Mouse (Mus musculus): ENCODE measurements around the gene Prkn. TPM values are rescaled to one million over a fixed set of nuclear protein-coding genes. Genes with fewer than 3 reads are reported as not detected.
A peak's percentile ranks its signal among the peaks of the same experiment; 100 is the strongest.

The Prkn gene
- polyA plus RNA-seq, 1 experiment from 2014 or later = 2.4 TPM

GRCm38 (mm10) chr17:11903001-11903400 lies 1062.8 kb downstream of the Prkn start:
- no peak overlapping the region for H3K9ac ChIP-seq
- H3K4me1 ChIP-seq = no peaks in the 10 kb centered on the region
- no peak for ATAC-seq (ENCODE audit: low FRiP score)
- WGBS = 47% methylated on average over 6 of the region's 6 CpGs
- no peak overlapping the region for H3K27ac ChIP-seq
- no peaks in the 10 kb centered on the region for H3K9me3 ChIP-seq (replicated peaks)
- no peak overlapping the region for H3K4me2 ChIP-seq (replicated peaks)
- H3K36me3 ChIP-seq = no peaks in the 10 kb centered on the region
- no peaks in the 10 kb centered on the region for H3K27me3 ChIP-seq
- no peak overlapping the region for H3K4me3 ChIP-seq

GRCm38 (mm10) chr17:11910668-11911398 lies 1070.6 kb downstream of the Prkn start:
- Histone ChIP-seq H3K27me3 (peaks cover 2% of the 10 kb centered on the region), H3K27ac (no peak overlapping the region), H3K4me3 (no peak overlapping the region), H3K9me3 (replicated peaks) (no peaks in the 10 kb centered on the region), H3K4me1 (peaks cover 12% of the 10 kb centered on the region), H3K9ac (no peak overlapping the region), H3K36me3 (no peaks in the 10 kb centered on the region), H3K4me2 (replicated peaks) (no peak overlapping the region)
- 72% methylated on average over 8 of the region's 8 CpGs for WGBS
- no peak for ATAC-seq (ENCODE audit: low FRiP score)

GRCm38 (mm10) chr17:11912136-11912535 lies 1072.0 kb downstream of the Prkn start:
- H3K4me1 ChIP-seq = peaks cover 12% of the 10 kb centered on the region
- no peak overlapping the region for H3K4me2 ChIP-seq (replicated peaks)
- peaks cover 2% of the 10 kb centered on the region for H3K27me3 ChIP-seq
- WGBS = 72% methylated on average over 4 of the region's 4 CpGs
- no peak overlapping the region for H3K9ac ChIP-seq
- no peaks in the 10 kb centered on the region for H3K36me3 ChIP-seq
- no peak for ATAC-seq (ENCODE audit: low FRiP score)
- no peak overlapping the region for H3K27ac ChIP-seq
- H3K4me3 ChIP-seq = no peak overlapping the region
- no peaks in the 10 kb centered on the region for H3K9me3 ChIP-seq (replicated peaks)

- peaks cover 12% of the 10 kb centered on the region for H3K4me1 ChIP-seq
- H3K4me3 ChIP-seq = peak overlapping the region; percentile 16
- peak overlapping the region; percentile 55 for H3K4me2 ChIP-seq (replicated peaks)
- peak overlapping the region; percentile 72 for H3K27ac ChIP-seq
- peaks cover 2% of the 10 kb centered on the region for H3K27me3 ChIP-seq
- peak; percentile 77 for ATAC-seq (ENCODE audit: low FRiP score)
- no peaks in the 10 kb centered on the region for H3K9me3 ChIP-seq (replicated peaks)
- peak overlapping the region; percentile 35; the same call in 1 of the 2 replicates for H3K9ac ChIP-seq
- H3K36me3 ChIP-seq = no peaks in the 10 kb centered on the region
- WGBS = 2% methylated on average over 19 of the region's 19 CpGs
Observed at GRCm38 (mm10) chr17:11912872-11913365, 1072.7 kb downstream of the Prkn start.

- Histone ChIP-seq H3K4me2 (replicated peaks) (peak overlapping the region; percentile 55), H3K9me3 (replicated peaks) (no peaks in the 10 kb centered on the region), H3K36me3 (no peaks in the 10 kb centered on the region), H3K4me3 (no peak overlapping the region), H3K27me3 (peaks cover 2% of the 10 kb centered on the region), H3K4me1 (peaks cover 15% of the 10 kb centered on the region), H3K9ac (no peak overlapping the region), H3K27ac (peak overlapping the region; percentile 40; the same call in 1 of the 2 replicates)
- no peak for ATAC-seq (ENCODE audit: low FRiP score)
- WGBS = 14% methylated on average over 8 of the region's 8 CpGs
Observed at GRCm38 (mm10) chr17:11913620-11914019, 1073.4 kb downstream of the Prkn start.

GRCm38 (mm10) chr17:11914451-11914850 lies 1074.3 kb downstream of the Prkn start:
- no peak for ATAC-seq (ENCODE audit: low FRiP score)
- Histone ChIP-seq H3K27ac (no peak overlapping the region), H3K27me3 (peaks cover 2% of the 10 kb centered on the region), H3K36me3 (no peaks in the 10 kb centered on the region), H3K4me3 (no peak overlapping the region), H3K4me1 (peaks cover 15% of the 10 kb centered on the region), H3K4me2 (replicated peaks) (no peak overlapping the region), H3K9me3 (replicated peaks) (no peaks in the 10 kb centered on the region), H3K9ac (no peak overlapping the region)
- WGBS = 67% methylated on average over 5 of the region's 5 CpGs

GRCm38 (mm10) chr17:11918123-11918801 lies 1078.1 kb downstream of the Prkn start:
- H3K4me3 ChIP-seq = no peak overlapping the region
- H3K4me2 ChIP-seq (replicated peaks) = no peak overlapping the region
- 53% methylated on average over 12 of the region's 12 CpGs for WGBS
- no peaks in the 10 kb centered on the region for H3K9me3 ChIP-seq (replicated peaks)
- no peaks in the 10 kb centered on the region for H3K36me3 ChIP-seq
- peaks cover 2% of the 10 kb centered on the region; the same call in 1 of the 2 replicates for H3K27me3 ChIP-seq
- ATAC-seq (ENCODE audit: low FRiP score) = 0 out of 2 replicates have a peak, but pooled peaks have one; percentile 56
- peak overlapping the region; percentile 14 for H3K27ac ChIP-seq
- H3K4me1 ChIP-seq = peaks cover 9% of the 10 kb centered on the region
- H3K9ac ChIP-seq = no peak overlapping the region

- Histone ChIP-seq H3K9ac (no peak overlapping the region), H3K4me3 (no peak overlapping the region), H3K36me3 (no peaks in the 10 kb centered on the region), H3K27ac (no peak overlapping the region), H3K9me3 (replicated peaks) (no peaks in the 10 kb centered on the region), H3K4me1 (0 out of 2 replicates have a peak, but pooled peaks cover 2% of the 10 kb centered on the region), H3K4me2 (replicated peaks) (no peak overlapping the region), H3K27me3 (no peaks in the 10 kb centered on the region)
- WGBS = 93% methylated on average over 6 of the region's 6 CpGs
- no peak for ATAC-seq (ENCODE audit: low FRiP score)
Observed at GRCm38 (mm10) chr17:11919581-11919980, 1079.4 kb downstream of the Prkn start.

- Histone ChIP-seq H3K4me1 (0 out of 2 replicates have a peak, but pooled peaks cover 2% of the 10 kb centered on the region), H3K9me3 (replicated peaks) (no peaks in the 10 kb centered on the region), H3K9ac (no peak overlapping the region), H3K4me3 (no peak overlapping the region), H3K27ac (no peak overlapping the region), H3K36me3 (no peaks in the 10 kb centered on the region), H3K4me2 (replicated peaks) (no peak overlapping the region), H3K27me3 (no peaks in the 10 kb centered on the region)
- ATAC-seq (ENCODE audit: low FRiP score) = no peak
- 75% methylated on average over 9 of the region's 9 CpGs for WGBS
Observed at GRCm38 (mm10) chr17:11921026-11921425, 1080.8 kb downstream of the Prkn start.

- H3K4me3 ChIP-seq = no peak overlapping the region
- no peak overlapping the region for H3K9ac ChIP-seq
- no peaks in the 10 kb centered on the region for H3K27me3 ChIP-seq
- 92% methylated on average over 9 of the region's 9 CpGs for WGBS
- H3K4me2 ChIP-seq (replicated peaks) = no peak overlapping the region
- no peaks in the 10 kb centered on the region for H3K9me3 ChIP-seq (replicated peaks)
- ATAC-seq (ENCODE audit: low FRiP score) = no peak
- no peaks in the 10 kb centered on the region for H3K36me3 ChIP-seq
- H3K4me1 ChIP-seq = no peaks in the 10 kb centered on the region
- H3K27ac ChIP-seq = no peak overlapping the region
Observed at GRCm38 (mm10) chr17:11923989-11924388, 1083.8 kb downstream of the Prkn start.

GRCm38 (mm10) chr17:11926865-11927386 lies 1086.7 kb downstream of the Prkn start:
- no peak for ATAC-seq (ENCODE audit: low FRiP score)
- Histone ChIP-seq H3K27me3 (no peaks in the 10 kb centered on the region), H3K9ac (no peak overlapping the region), H3K27ac (no peak overlapping the region), H3K4me1 (no peaks in the 10 kb centered on the region), H3K9me3 (replicated peaks) (no peaks in the 10 kb centered on the region), H3K4me3 (no peak overlapping the region), H3K4me2 (replicated peaks) (no peak overlapping the region), H3K36me3 (no peaks in the 10 kb centered on the region)
- 40% methylated on average over 11 of the region's 11 CpGs for WGBS

- H3K36me3 ChIP-seq = no peaks in the 10 kb centered on the region
- H3K27ac ChIP-seq = no peak overlapping the region
- H3K9ac ChIP-seq = no peak overlapping the region
- H3K4me1 ChIP-seq = no peaks in the 10 kb centered on the region
- H3K9me3 ChIP-seq (replicated peaks) = no peaks in the 10 kb centered on the region
- 91% methylated on average over 4 of the region's 4 CpGs for WGBS
- no peak overlapping the region for H3K4me3 ChIP-seq
- H3K4me2 ChIP-seq (replicated peaks) = no peak overlapping the region
- no peak for ATAC-seq (ENCODE audit: low FRiP score)
- H3K27me3 ChIP-seq = no peaks in the 10 kb centered on the region
Observed at GRCm38 (mm10) chr17:11931641-11932040, 1091.5 kb downstream of the Prkn start.

Measured in hindbrain, embryonic 12.5 days (tissue).